Mouse (Mus musculus) testis, adult 2 months (tissue): ENCODE measurements around the gene Sbk3. TPM values are rescaled to one million over a fixed set of nuclear protein-coding genes. Genes with fewer than 3 reads are reported as not detected.

ENCODE experiments used
- H3K27ac ChIP-seq: fragments of 200-500 bp; 2 replicates; pipeline ENCODE4 v1.5.1; 2012; ENCODE audit warnings: low read depth, low read length; ENCODE audit not compliant: control insufficient read depth, insufficient read depth
- H3K27me3 ChIP-seq: fragments of 200-500 bp; 2 replicates; pipeline ENCODE4 v1.6.1; 2012; ENCODE audit warnings: mild to moderate bottlenecking, low read length, moderate library complexity; ENCODE audit not compliant: control insufficient read depth, insufficient read depth
- H3K36me3 ChIP-seq: fragments of 200-500 bp; 2 replicates; pipeline ENCODE4 v1.6.1; 2012; ENCODE audit warnings: mild to moderate bottlenecking, low read length; ENCODE audit not compliant: control insufficient read depth, insufficient read depth
- H3K4me1 ChIP-seq: fragments of 200-500 bp; 2 replicates; pipeline ENCODE4 v1.6.1; 2012; ENCODE audit warnings: low read length; ENCODE audit not compliant: control insufficient read depth, insufficient read depth
- H3K4me3 ChIP-seq: fragments of 200-500 bp; 2 replicates; pipeline ENCODE4 v1.5.1; 2012; ENCODE audit warnings: low read depth, mild to moderate bottlenecking, low read length, moderate library complexity, mixed read lengths; ENCODE audit not compliant: control insufficient read depth
- CTCF ChIP-seq: fragments of 200-500 bp; IDR thresholded peaks from 2 replicates; pipeline ENCODE4 v1.5.1; 2012; ENCODE audit warnings: low read depth, mild to moderate bottlenecking, inconsistent platforms, low read length, moderate library complexity; ENCODE audit not compliant: control insufficient read depth, insufficient read depth, insufficient replicate concordance
- POLR2A ChIP-seq: fragments of 200-500 bp; IDR thresholded peaks from 2 replicates; pipeline ENCODE4 v1.6.1; 2012; ENCODE audit warnings: low read depth, mild to moderate bottlenecking, inconsistent platforms, low read length, moderate library complexity; ENCODE audit not compliant: control insufficient read depth
- polyA plus RNA-seq: library from polyadenylated mRNA; depleted of rRNA; stranded (reverse); fragments of >200 nt; gene quantifications from 2 replicates; pipeline ENCODE4 v1.2.3, GENCODE M21; 2012

The Sbk3 gene
- polyA plus RNA-seq, 1 experiment: 0.27 TPM

DNA sequence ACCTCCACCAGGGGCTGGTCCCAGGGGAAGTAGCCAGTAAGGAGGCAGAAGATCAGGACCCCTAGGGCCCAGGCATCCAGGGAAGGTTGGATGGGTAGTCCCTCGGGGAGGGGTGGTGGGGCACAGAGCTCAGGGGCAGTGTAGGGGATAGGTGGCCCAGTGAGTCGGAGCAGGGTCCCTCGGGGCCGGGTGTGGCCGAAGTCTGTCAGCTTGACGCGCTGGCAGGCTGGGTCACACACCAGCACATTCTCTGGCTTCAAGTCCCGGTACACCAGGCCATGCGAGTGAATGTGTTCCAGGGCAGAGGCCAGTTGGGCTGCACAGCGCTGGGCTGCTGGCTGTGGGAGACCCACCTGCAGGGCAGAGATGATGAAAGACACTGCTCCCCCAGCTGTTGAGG, 13.6 kb downstream of the Sbk3 start:
- H3K4me1 ChIP-seq: no peaks in the 10 kb centered on the region
- no peak overlapping the region for H3K27ac ChIP-seq
- no peak overlapping the region for H3K4me3 ChIP-seq
- H3K27me3 ChIP-seq: no peaks in the 10 kb centered on the region
- no peak for TF ChIP-seq POLR2A
- TF ChIP-seq CTCF: no peak
- no peaks in the 10 kb centered on the region for H3K36me3 ChIP-seq

DNA sequence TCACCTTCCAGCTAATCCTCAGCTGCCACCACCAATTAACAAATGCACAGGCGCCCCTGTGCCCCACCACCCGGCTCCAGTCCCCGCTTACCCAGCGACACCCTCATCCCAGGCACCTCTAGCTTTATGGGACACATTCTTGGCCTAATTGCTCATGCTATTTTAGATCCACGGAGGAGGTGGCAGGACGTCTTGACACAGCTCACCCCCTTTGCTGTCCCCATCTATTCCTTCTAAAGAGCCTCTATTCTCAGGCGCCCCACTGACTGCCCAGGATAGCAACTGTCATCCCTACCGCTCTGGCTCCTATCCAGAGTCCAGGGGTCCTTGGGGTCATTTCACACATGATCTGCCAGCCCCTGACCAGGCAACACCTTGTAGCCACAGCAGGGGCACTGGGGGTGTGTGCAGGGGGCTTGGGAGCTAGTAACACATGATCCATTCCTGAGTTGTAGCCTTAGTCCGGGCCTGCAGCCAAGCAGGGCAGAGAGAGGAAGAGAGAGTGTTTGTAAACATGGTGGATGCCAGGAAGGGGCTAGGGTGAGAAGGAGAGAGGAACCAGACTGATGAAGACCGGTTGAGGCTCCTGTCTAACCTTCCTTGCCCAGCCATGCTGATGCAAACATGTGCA, 17.0 kb downstream of the Sbk3 start:
- TF ChIP-seq CTCF: no peak
- no peak for TF ChIP-seq POLR2A
- Histone ChIP-seq H3K36me3 (no peaks in the 10 kb centered on the region), H3K4me3 (no peak overlapping the region), H3K27me3 (no peaks in the 10 kb centered on the region), H3K27ac (no peak overlapping the region), H3K4me1 (no peaks in the 10 kb centered on the region)

DNA sequence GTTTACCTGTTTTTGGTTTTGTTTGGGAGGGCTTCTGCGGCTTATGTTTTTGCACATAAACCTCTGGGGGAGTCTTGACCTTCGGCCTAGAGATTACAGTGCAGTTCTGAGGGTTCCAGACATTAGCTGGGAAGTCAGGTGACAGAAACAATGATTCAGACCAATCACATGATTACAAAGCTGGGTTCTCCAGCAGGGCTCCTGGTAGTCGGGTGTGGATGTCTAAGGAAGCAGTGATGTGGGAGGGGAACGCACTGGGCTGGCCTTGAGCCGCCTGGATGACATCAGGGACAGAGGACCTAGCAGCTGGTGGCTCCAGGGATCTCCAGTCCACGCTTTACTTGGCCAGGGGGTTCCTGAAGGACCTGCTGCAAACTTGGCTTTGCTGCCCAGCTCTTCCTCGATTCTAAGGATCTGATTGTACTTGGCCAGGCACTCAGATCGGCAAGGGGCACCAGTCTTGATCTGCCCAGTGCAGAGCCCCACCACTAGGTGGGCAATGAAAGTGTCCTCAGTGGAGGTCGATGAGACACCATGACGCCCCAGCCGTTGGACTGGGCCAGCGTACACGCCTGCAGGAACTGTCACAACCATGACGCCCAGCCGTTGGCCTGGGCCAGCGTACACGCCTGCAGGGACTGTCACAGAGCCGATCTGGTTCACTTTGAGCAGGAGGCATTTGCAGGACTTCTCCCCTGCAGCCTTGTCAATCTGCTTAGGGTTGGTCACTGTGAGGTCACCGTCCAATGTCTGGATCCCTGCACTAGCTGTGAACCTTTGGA, 20.2 kb downstream of the Sbk3 start:
- TF ChIP-seq POLR2A (no peak), CTCF (no peak)
- no peak overlapping the region for H3K4me3 ChIP-seq
- H3K27ac ChIP-seq: no peak overlapping the region
- H3K36me3 ChIP-seq: no peaks in the 10 kb centered on the region
- H3K4me1 ChIP-seq: no peaks in the 10 kb centered on the region
- no peaks in the 10 kb centered on the region for H3K27me3 ChIP-seq

DNA sequence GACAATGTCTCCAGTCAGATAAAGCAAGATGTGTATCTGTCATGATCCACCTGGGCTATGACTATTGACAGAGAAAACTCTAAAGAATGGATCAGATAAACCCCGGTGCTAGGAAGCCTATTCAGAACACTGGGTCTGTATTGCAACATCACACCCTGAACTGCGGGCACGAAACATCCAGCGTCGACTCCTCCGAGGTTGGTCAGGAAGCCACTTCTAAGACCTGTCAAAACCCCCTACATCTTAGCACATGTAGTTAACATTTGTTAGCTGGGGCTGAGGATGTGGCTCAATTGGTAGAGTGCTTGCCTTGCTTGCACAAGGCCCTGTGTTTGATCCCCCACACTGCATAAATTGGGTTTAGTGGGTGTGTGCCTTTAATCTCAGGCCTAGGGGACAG, 22.6 kb downstream of the Sbk3 start:
- Histone ChIP-seq H3K27me3 (no peaks in the 10 kb centered on the region), H3K27ac (no peak overlapping the region), H3K4me1 (peaks cover 2% of the 10 kb centered on the region), H3K36me3 (no peaks in the 10 kb centered on the region), H3K4me3 (no peak overlapping the region)
- TF ChIP-seq CTCF (no peak), POLR2A (no peak)

DNA sequence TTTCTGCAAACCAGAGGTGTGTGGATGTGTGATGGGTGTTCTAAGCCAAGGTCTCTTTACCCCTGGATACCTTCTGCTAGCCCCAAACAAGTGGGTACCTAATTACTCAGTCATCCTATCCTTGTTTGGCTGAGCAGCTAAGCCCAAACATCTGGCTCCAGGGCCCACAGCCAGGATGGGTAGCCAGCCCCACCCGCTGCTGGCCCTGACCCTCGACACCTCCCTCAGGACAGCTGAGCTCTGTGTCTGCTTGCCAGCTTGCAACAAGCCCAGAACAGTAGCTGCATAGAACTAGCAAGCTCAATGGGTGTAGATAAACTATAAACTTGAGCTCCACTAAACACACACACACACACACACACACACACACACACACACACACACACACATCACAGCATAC, 23.1 kb downstream of the Sbk3 start:
- H3K27ac ChIP-seq: no peak overlapping the region
- no peak for TF ChIP-seq POLR2A
- no peak for TF ChIP-seq CTCF

DNA sequence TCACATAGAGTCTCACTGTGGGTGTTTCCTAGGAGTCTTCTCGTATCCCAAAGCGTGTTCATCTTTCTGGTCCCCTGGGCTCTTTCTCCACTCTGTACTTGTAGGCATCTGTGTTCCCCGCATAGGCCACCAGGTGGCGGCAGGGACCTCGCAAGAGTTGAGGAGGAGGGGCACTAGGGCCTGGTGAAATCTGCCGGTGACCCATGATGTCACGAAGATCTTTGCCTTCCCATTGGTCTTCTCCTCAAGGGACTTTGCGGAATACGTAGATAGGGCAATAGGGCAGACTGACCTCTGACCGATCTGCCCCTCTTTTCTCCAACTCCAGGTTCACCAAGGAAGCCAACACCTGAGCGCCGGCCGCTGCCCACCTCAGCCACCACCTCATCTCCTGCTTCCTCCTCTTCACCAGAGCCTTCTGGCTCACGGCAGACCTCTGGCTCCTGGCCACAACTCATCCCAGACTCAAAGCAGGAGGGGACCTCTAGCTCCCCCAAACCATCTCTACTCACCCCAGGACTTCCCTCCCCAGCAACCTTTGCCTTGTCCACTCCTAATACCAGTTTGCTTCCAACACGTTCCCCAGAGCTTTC, 27.6 kb downstream of the Sbk3 start:
- H3K27me3 ChIP-seq: no peaks in the 10 kb centered on the region
- no peaks in the 10 kb centered on the region for H3K36me3 ChIP-seq
- H3K27ac ChIP-seq: no peak overlapping the region
- H3K4me3 ChIP-seq: peak overlapping the region; percentile 18; the same call in 1 of the 2 replicates
- no peak for TF ChIP-seq POLR2A
- TF ChIP-seq CTCF: peak; percentile 92; the same call in 1 of the 2 replicates
- H3K4me1 ChIP-seq: peaks cover 4% of the 10 kb centered on the region

More for the DNA sequence above, 23.1 kb downstream of the Sbk3 start:
- Histone ChIP-seq H3K27me3 (no peaks in the 10 kb centered on the region), H3K4me1 (peaks cover 4% of the 10 kb centered on the region), H3K4me3 (no peak overlapping the region), H3K36me3 (no peaks in the 10 kb centered on the region)

DNA sequence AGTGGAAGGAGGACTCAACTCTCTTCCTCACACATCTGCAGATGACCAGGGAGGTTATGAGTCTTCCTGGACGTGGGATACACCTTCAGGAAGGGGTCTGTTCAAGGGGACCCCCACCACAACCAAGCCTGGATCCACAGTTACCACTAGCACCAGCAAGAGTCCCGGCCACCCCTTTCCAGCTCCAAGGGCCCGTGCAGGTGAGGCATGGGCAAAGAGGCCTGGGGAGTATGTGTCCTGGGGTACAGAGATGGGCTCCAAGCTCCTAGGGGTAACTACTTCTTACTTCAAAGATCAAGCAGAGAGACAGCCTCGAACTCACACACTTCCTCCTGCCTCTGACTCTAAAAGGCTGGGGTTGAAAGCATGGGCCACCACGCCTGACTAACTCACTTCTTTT, 28.3 kb downstream of the Sbk3 start:
- Histone ChIP-seq H3K27ac (no peak overlapping the region), H3K36me3 (no peaks in the 10 kb centered on the region), H3K4me1 (peaks cover 4% of the 10 kb centered on the region), H3K4me3 (no peak overlapping the region), H3K27me3 (no peaks in the 10 kb centered on the region)
- no peak for TF ChIP-seq CTCF
- TF ChIP-seq POLR2A: no peak
